Mouse (Mus musculus) heart, embryonic 16.5 days (tissue): ENCODE results near the gene Ercc1. TPM values are rescaled to one million over a fixed set of nuclear protein-coding genes. Genes with fewer than 3 reads are reported as not detected.

Experiments
- ATAC-seq: fragments of 200-750 bp; cut with Nextera tagmentation; replicated peaks from 2 replicates; pipeline ENCODE4 v1.8.0; 2017; ENCODE audit warnings: moderate number of reproducible peaks; ENCODE audit not compliant: insufficient read depth, low FRiP score; ENCODE audit errors: extremely low read depth
- H3K27ac ChIP-seq: fragments of 300-500 bp; sonication (generic); 2 replicates; pipeline ENCODE4 v1.5.1; 2014; ENCODE audit warnings: mild to moderate bottlenecking, low read length, control low read depth, moderate library complexity
- H3K27me3 ChIP-seq: fragments of 300-500 bp; sonication (generic); 2 replicates; pipeline ENCODE4 v1.6.1; 2014; ENCODE audit warnings: low read length, mixed read lengths; ENCODE audit not compliant: control insufficient read depth, insufficient read depth
- H3K36me3 ChIP-seq: fragments of 300-500 bp; sonication (generic); 2 replicates; pipeline ENCODE4 v1.6.1; 2014; ENCODE audit not compliant: control insufficient read depth, insufficient read depth
- H3K4me1 ChIP-seq: fragments of 300-500 bp; sonication (generic); 2 replicates; pipeline ENCODE4 v1.6.1; 2014; ENCODE audit warnings: low read length, mixed read lengths; ENCODE audit not compliant: control insufficient read depth, insufficient read depth
- H3K4me2 ChIP-seq: fragments of 300-500 bp; sonication (generic); 2 replicates; pipeline ENCODE4 v1.6.1; 2014; ENCODE audit warnings: low read depth, mild to moderate bottlenecking, control low read depth, low read length
- H3K4me3 ChIP-seq: fragments of 300-500 bp; sonication (generic); 2 replicates; pipeline ENCODE4 v1.5.1; 2014; ENCODE audit warnings: mild to moderate bottlenecking, control low read depth, low read length
- H3K9ac ChIP-seq: fragments of 300-500 bp; sonication (generic); 2 replicates; pipeline ENCODE4 v1.6.1; 2014; ENCODE audit warnings: low read length, control low read depth
- H3K9me3 ChIP-seq: fragments of 300-500 bp; sonication (generic); replicated peaks from 2 replicates; pipeline ENCODE4 v1.6.1; 2016; ENCODE audit warnings: low read length; ENCODE audit not compliant: control insufficient read depth
- WGBS: fragments of 180-500 bp; shearing (Covaris S2); extraction: QIAGEN DNeasy Blood & Tissue Kit; methylation state at CpG from one replicate; pipeline ENCODE4 v1.1.7; 2014; 5-methylcytosine and 5-hydroxymethylcytosine counted together
- polyA plus RNA-seq: library from polyadenylated mRNA; unstranded; fragments of >200 nt; fragmentation: Nextera tagmentation; extraction: Ambion mirVana; gene quantifications from 2 replicates; pipeline ENCODE4 v1.2.1, GENCODE M21; 2015

Ercc1 gene
- 61.0 and 62.4 TPM in 2 replicates for polyA plus RNA-seq

GRCm38 (mm10) chr7:19344237-19344847 lies at the start of gene Ercc1:
Gene Ercc1 (plus strand): TSS chr7:19344778.
- H3K4me1 ChIP-seq, result peaks cover 26% of the 10 kb centered on the region
- WGBS, result 22% methylated on average over 12 of the region's 12 CpGs

GRCm38 (mm10) chr7:19295503-19296185 lies 48.9 kb upstream of the Ercc1 start:
- peak overlapping the region; percentile 15; the same call in 1 of the 2 replicates for H3K9ac ChIP-seq
- H3K36me3 ChIP-seq, result no peaks in the 10 kb centered on the region
- peak; percentile 58 for ATAC-seq
- no peaks in the 10 kb centered on the region for H3K9me3 ChIP-seq
- WGBS, result 14% methylated on average over 20 of the region's 22 CpGs
- H3K4me1 ChIP-seq, result peaks cover 12% of the 10 kb centered on the region
- H3K27ac ChIP-seq, result no peak overlapping the region
- H3K4me2 ChIP-seq, result peak overlapping the region; percentile 79
- H3K27me3 ChIP-seq, result no peaks in the 10 kb centered on the region
- H3K4me3 ChIP-seq, result peak overlapping the region; percentile 46

More at GRCm38 (mm10) chr7:19344237-19344847, at the start of gene Ercc1:
- H3K9me3 ChIP-seq, result no peaks in the 10 kb centered on the region
- H3K4me2 ChIP-seq, result peak within 1 kb of the TSS; percentile 75
- H3K27me3 ChIP-seq, result no peaks in the 10 kb centered on the region
- no peak for ATAC-seq
- peaks cover 9% of the 10 kb centered on the region; the same call in 1 of the 2 replicates for H3K36me3 ChIP-seq
- peak within 1 kb of the TSS; percentile 69 for H3K4me3 ChIP-seq
- H3K9ac ChIP-seq, result peak within 1 kb of the TSS; percentile 82
- H3K27ac ChIP-seq, result peak within 1 kb of the TSS; percentile 80

GRCm38 (mm10) chr7:19297034-19297433 lies 47.5 kb upstream of the Ercc1 start:
- WGBS, result 80% methylated on average over 6 of the region's 6 CpGs

GRCm38 (mm10) chr7:19297794-19298193 lies 46.8 kb upstream of the Ercc1 start:
- 88% methylated on average over 5 of the region's 5 CpGs for WGBS
- Histone ChIP-seq H3K27me3 (peaks cover 8% of the 10 kb centered on the region), H3K4me1 (peaks cover 10% of the 10 kb centered on the region), H3K4me3 (no peak overlapping the region), H3K27ac (no peak overlapping the region), H3K9me3 (no peaks in the 10 kb centered on the region), H3K4me2 (no peak overlapping the region), H3K36me3 (no peaks in the 10 kb centered on the region), H3K9ac (no peak overlapping the region)
- ATAC-seq, result no peak

More at GRCm38 (mm10) chr7:19297034-19297433, 47.5 kb upstream of the Ercc1 start:
- H3K4me2 ChIP-seq, result no peak overlapping the region
- peaks cover 10% of the 10 kb centered on the region for H3K4me1 ChIP-seq
- H3K36me3 ChIP-seq, result no peaks in the 10 kb centered on the region
- H3K27me3 ChIP-seq, result 0 out of 2 replicates have a peak, but pooled peaks cover 2% of the 10 kb centered on the region
- ATAC-seq, result no peak
- H3K4me3 ChIP-seq, result no peak overlapping the region
- no peak overlapping the region for H3K27ac ChIP-seq
- no peaks in the 10 kb centered on the region for H3K9me3 ChIP-seq
- H3K9ac ChIP-seq, result no peak overlapping the region

- Histone ChIP-seq H3K4me2 (no peak overlapping the region), H3K27ac (no peak overlapping the region), H3K4me3 (no peak overlapping the region), H3K27me3 (peaks cover 19% of the 10 kb centered on the region), H3K36me3 (no peaks in the 10 kb centered on the region), H3K4me1 (peaks cover 17% of the 10 kb centered on the region), H3K9me3 (no peaks in the 10 kb centered on the region), H3K9ac (no peak overlapping the region)
- WGBS, result 19% methylated on average over 3 of the region's 3 CpGs
- ATAC-seq, result no peak
Observed at GRCm38 (mm10) chr7:19299194-19299593, 45.4 kb upstream of the Ercc1 start.

- ATAC-seq, result peak; percentile 82
- WGBS, result under 1% methylated on average over 29 of the region's 29 CpGs
- Histone ChIP-seq H3K36me3 (no peaks in the 10 kb centered on the region), H3K4me3 (peak overlapping the region; percentile 59), H3K27ac (no peak overlapping the region), H3K9ac (peak overlapping the region; percentile 56), H3K9me3 (no peaks in the 10 kb centered on the region), H3K4me1 (peaks cover 25% of the 10 kb centered on the region), H3K27me3 (peaks cover 35% of the 10 kb centered on the region), H3K4me2 (peak overlapping the region; percentile 42)
Observed at GRCm38 (mm10) chr7:19300501-19301421, 43.8 kb upstream of the Ercc1 start.

GRCm38 (mm10) chr7:19301461-19302263 lies 42.9 kb upstream of the Ercc1 start:
- ATAC-seq, result no peak
- Histone ChIP-seq H3K4me2 (peak overlapping the region; percentile 42), H3K4me3 (peak overlapping the region; percentile 59), H3K9ac (peak overlapping the region; percentile 4), H3K4me1 (peaks cover 25% of the 10 kb centered on the region), H3K36me3 (no peaks in the 10 kb centered on the region), H3K27ac (no peak overlapping the region), H3K9me3 (no peaks in the 10 kb centered on the region), H3K27me3 (peaks cover 44% of the 10 kb centered on the region)
- 12% methylated on average over 16 of the region's 16 CpGs for WGBS

- WGBS, result 51% methylated on average over 13 of the region's 13 CpGs
- H3K4me1 ChIP-seq, result peaks cover 25% of the 10 kb centered on the region
Observed at GRCm38 (mm10) chr7:19302264-19303045, 42.1 kb upstream of the Ercc1 start.

More at GRCm38 (mm10) chr7:19302264-19303045, 42.1 kb upstream of the Ercc1 start:
- Histone ChIP-seq H3K9ac (no peak overlapping the region), H3K4me2 (no peak overlapping the region), H3K27me3 (peaks cover 50% of the 10 kb centered on the region), H3K36me3 (no peaks in the 10 kb centered on the region), H3K9me3 (no peaks in the 10 kb centered on the region), H3K4me3 (no peak overlapping the region), H3K27ac (no peak overlapping the region)
- no peak for ATAC-seq
